15 mouse cellular contexts compared by ENCODE assay signal in genomic region chr6:110714943-110715342, GRCm38 (mm10).
"Had no signal": no experiment of that assay in that cellular context is flagged by ENCODE, and none has a peak within 500 bp of the region (broad histone marks: within the 10 kb centered on the region; RNA-seq: fewer than 3 reads in every experiment).

No protein-coding gene starts in this region.

- H3K4me2 ChIP-seq: neural tube, embryonic 15.5 days; stomach, embryonic 15.5 days had no signal

- H3K27ac ChIP-seq: neural tube, embryonic 15.5 days; stomach, embryonic 15.5 days; stomach, postnatal 0 days had no signal

- H3K4me1 ChIP-seq: neural tube, embryonic 15.5 days; stomach, embryonic 15.5 days had no signal

- H3K4me3 ChIP-seq: neural tube, embryonic 15.5 days; stomach, embryonic 15.5 days had no signal

- H3K9ac ChIP-seq: neural tube, embryonic 15.5 days; stomach, embryonic 15.5 days had no signal

- H3K9me3 ChIP-seq: neural tube, embryonic 15.5 days; stomach, embryonic 15.5 days had no signal

- H3K27me3 ChIP-seq: neural tube, embryonic 15.5 days; stomach, embryonic 15.5 days had no signal

- H3K36me3 ChIP-seq: neural tube, embryonic 15.5 days; stomach, embryonic 15.5 days had no signal

- DNase-seq: retina, postnatal 1 day; right cerebral cortex, adult 18-20 months; right cerebral cortex, postnatal 14 days; right cerebral cortex, postnatal 25 days; right cerebral cortex, postnatal 4 days; spleen, adult 18-20 months; thymus, adult 18-20 months; thymus, adult 2 months; thymus, postnatal 14 days; thymus, postnatal 25 days; thymus, postnatal 36 days; thymus, postnatal 4 days had no signal
